Mouse (Mus musculus): ENCODE measurements around the gene Caml.

Caml gene

GRCm38 (mm10) chr13:55634639-55635127 is 11.9 kb downstream of the Caml start, which contains the start of gene Ddx46:
Ddx46 (plus strand) TSS chr13:55635027.
- DNase-seq: peak; percentile 86

GRCm38 (mm10) chr13:55635146-55635571 is 12.4 kb downstream of the Caml start:
- no peak for DNase-seq

GRCm38 (mm10) chr13:55636185-55636983 is 13.6 kb downstream of the Caml start:
- DNase-seq: no peak

DNA sequence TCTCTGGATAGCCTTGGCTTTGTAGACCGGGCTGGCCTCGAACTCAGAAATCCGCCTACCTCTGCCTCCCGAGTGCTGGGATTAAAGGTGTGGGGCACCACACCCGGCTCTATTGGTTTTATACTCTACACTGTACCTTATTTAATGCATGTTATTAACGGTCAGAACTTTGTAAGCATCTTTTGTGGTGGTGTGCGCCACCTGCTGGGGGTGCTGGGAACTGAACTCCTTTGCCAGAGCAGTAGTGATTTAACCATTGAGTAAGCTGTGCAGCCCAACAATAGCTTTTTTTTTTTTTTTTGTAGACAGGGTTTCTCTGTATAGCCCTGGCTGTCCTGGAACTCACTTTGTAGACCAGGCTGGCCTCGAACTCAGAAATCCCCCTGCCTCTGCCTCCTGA is 17.7 kb downstream of the Caml start:
- DNase-seq: peak; percentile 84

- DNase-seq: no peak
Observed at GRCm38 (mm10) chr13:55644525-55644924, 21.7 kb downstream of the Caml start.

GRCm38 (mm10) chr13:55650098-55650497 is 27.3 kb downstream of the Caml start:
- no peak for DNase-seq

- no peak for DNase-seq
Observed at GRCm38 (mm10) chr13:55650980-55651379, 28.2 kb downstream of the Caml start.

DNA sequence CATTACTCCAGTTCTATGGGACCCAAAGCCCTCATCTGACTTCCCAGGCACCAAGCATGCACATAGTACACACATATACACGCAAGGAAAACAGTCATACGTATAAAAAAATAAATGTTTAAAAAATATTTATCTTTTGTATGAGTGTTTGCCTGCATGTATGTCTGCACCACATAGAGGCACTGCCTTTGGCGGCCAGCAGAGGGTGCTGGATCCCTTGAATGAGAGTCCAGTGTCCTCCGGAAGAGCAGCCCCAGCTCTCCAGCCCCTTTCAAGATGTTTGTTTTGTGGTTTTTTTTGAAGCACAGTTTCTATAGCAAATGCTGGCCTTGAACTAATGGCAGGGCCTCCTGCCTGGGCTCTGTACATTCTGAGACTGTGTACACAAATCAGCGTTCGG is 45.7 kb downstream of the Caml start:
- DNase-seq: peak; percentile 63

- DNase-seq: no peak
Observed at GRCm38 (mm10) chr13:55672711-55673110, 49.9 kb downstream of the Caml start.

DNA sequence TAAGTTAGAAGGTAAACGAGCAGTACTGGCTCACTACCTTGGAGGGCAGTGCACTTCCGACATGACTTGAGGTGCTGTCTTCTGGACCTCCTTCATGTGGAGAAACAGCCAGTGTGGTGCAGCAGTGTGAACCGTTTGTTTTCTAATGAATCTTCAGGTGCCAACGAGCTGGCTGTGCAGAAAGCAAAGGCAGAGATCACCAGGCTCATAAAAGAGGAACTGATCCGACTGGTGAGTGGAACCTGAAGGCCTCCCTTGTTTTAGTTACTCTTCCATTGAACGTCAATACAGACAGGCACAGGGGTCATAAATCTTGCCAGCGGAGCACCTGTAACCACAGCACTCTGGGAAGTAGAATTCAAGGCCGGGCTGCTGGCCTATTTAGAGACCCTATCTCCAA is 54.6 kb downstream of the Caml start:
- DNase-seq: no peak

Measured in kidney, adult 9 months (tissue).